Mouse (Mus musculus) neural tube, embryonic 11.5 days (tissue): ENCODE results near the gene Mpped1. TPM values are rescaled to one million over a fixed set of nuclear protein-coding genes. Genes with fewer than 3 reads are reported as not detected.

Experiments
- ATAC-seq: fragments of 200-750 bp; cut with Nextera tagmentation; 2 replicates; pipeline ENCODE4 v1.8.0; 2017; ENCODE audit warnings: moderate number of reproducible peaks, mild to moderate bottlenecking, moderate TSS enrichment, moderate library complexity; ENCODE audit not compliant: insufficient read depth, low FRiP score, low TSS enrichment
- DNase-seq: peaks from one replicate; pipeline ENCODE4 v3.0.0-alpha.2; 2015; ENCODE audit warnings: low spot score
- H3K27ac ChIP-seq: fragments of 300-500 bp; sonication (generic); 2 replicates; pipeline ENCODE4 v1.5.1; 2014; ENCODE audit warnings: low read depth, mild to moderate bottlenecking, low read length
- H3K27me3 ChIP-seq: fragments of 300-500 bp; sonication (generic); 2 replicates; pipeline ENCODE4 v1.6.1; 2014; ENCODE audit warnings: mild to moderate bottlenecking, low read length, mixed read lengths; ENCODE audit not compliant: control insufficient read depth, insufficient read depth
- H3K36me3 ChIP-seq: fragments of 300-500 bp; sonication (generic); 2 replicates; pipeline ENCODE4 v1.6.1; 2014; ENCODE audit warnings: mild to moderate bottlenecking, low read length, moderate library complexity, mixed read lengths; ENCODE audit not compliant: control insufficient read depth, insufficient read depth
- H3K4me1 ChIP-seq: fragments of 300-500 bp; sonication (generic); 2 replicates; pipeline ENCODE4 v1.6.1; 2014; ENCODE audit warnings: low read length, mixed read lengths; ENCODE audit not compliant: control insufficient read depth, insufficient read depth
- H3K4me2 ChIP-seq: fragments of 300-500 bp; sonication (generic); 2 replicates; pipeline ENCODE4 v1.6.1; 2014; ENCODE audit warnings: low read depth, mild to moderate bottlenecking, moderate library complexity
- H3K4me3 ChIP-seq: fragments of 300-500 bp; sonication (generic); 2 replicates; pipeline ENCODE4 v1.5.1; 2014; ENCODE audit warnings: low read depth, low read length
- H3K9ac ChIP-seq: fragments of 300-500 bp; sonication (generic); 2 replicates; pipeline ENCODE4 v1.6.1; 2014; ENCODE audit warnings: mild to moderate bottlenecking, low read length
- H3K9me3 ChIP-seq: fragments of 300-500 bp; sonication (generic); 2 replicates; pipeline ENCODE4 v1.6.1; 2016; ENCODE audit warnings: low read length; ENCODE audit not compliant: control insufficient read depth
- WGBS: fragments of 180-500 bp; shearing (Covaris S2); extraction: QIAGEN DNeasy Blood & Tissue Kit; methylation state at CpG from one replicate; pipeline ENCODE4 v1.1.7; 2014; 5-methylcytosine and 5-hydroxymethylcytosine counted together
- polyA plus RNA-seq: library from polyadenylated mRNA; unstranded; fragments of >200 nt; fragmentation: Nextera tagmentation; extraction: Ambion mirVana; gene quantifications from 2 replicates; pipeline ENCODE4 v1.2.1, GENCODE M21; 2014

The Mpped1 gene
- 5.1 and 5.3 TPM in 2 replicates for polyA plus RNA-seq

GRCm38 (mm10) chr15:83779387-83779786, at the start of gene Mpped1:
Mpped1 (plus strand) TSS chr15:83779467.
- WGBS, result 4% methylated on average over 18 of the region's 37 CpGs

GRCm38 (mm10) chr15:83740676-83741422, 38.4 kb upstream of the Mpped1 start:
- Histone ChIP-seq H3K27ac (0 out of 2 replicates have a peak overlapping the region, but pooled peaks have one; percentile 6), H3K4me3 (no peak overlapping the region), H3K9me3 (no peaks in the 10 kb centered on the region), H3K36me3 (no peaks in the 10 kb centered on the region), H3K4me1 (peaks cover 6% of the 10 kb centered on the region), H3K4me2 (no peak overlapping the region), H3K27me3 (no peaks in the 10 kb centered on the region), H3K9ac (peak overlapping the region; percentile 14; the same call in 1 of the 2 replicates)
- no peak for DNase-seq
- WGBS, result 34% methylated on average over 21 of the region's 21 CpGs
- no peak for ATAC-seq

More at GRCm38 (mm10) chr15:83779387-83779786, at the start of gene Mpped1:
- ATAC-seq (no peak), DNase-seq (peak; percentile 44)
- Histone ChIP-seq H3K4me1 (0 out of 2 replicates have a peak, but pooled peaks cover 3% of the 10 kb centered on the region), H3K4me2 (peak within 1 kb of the TSS; percentile 91), H3K9me3 (no peaks in the 10 kb centered on the region), H3K4me3 (peak within 1 kb of the TSS; percentile 71), H3K36me3 (no peaks in the 10 kb centered on the region), H3K9ac (peak within 1 kb of the TSS; percentile 69), H3K27ac (no peak within 1 kb of the TSS), H3K27me3 (peaks cover 17% of the 10 kb centered on the region)

DNA sequence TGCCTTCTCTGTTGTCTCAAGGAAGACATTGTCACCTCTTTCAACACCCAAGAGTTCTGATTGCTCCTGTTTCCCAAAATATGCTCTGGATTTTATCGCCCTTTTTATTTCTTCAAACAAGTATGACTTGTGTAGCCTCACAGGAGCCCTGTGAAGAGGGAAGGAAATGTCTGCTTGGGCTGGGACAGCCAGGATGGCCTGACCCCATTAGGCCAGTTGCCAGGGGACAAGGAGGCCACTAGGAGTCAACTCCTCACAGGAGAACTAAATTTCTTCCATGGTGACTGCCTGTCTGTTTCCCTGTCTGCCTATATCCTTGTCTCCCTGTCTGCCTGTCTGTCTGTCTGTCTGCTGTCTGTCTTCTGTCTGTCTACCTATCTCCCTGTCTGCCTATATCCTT, 37.2 kb upstream of the Mpped1 start:
- no peaks in the 10 kb centered on the region for H3K36me3 ChIP-seq
- no peak overlapping the region for H3K9ac ChIP-seq
- no peak overlapping the region for H3K27ac ChIP-seq
- H3K27me3 ChIP-seq, result no peaks in the 10 kb centered on the region
- H3K4me1 ChIP-seq, result peaks cover 6% of the 10 kb centered on the region
- H3K4me3 ChIP-seq, result no peak overlapping the region
- DNase-seq (no peak), ATAC-seq (no peak)
- H3K9me3 ChIP-seq, result no peaks in the 10 kb centered on the region
- 96% methylated on average over 1 of the region's 1 CpGs for WGBS
- H3K4me2 ChIP-seq, result no peak overlapping the region

DNA sequence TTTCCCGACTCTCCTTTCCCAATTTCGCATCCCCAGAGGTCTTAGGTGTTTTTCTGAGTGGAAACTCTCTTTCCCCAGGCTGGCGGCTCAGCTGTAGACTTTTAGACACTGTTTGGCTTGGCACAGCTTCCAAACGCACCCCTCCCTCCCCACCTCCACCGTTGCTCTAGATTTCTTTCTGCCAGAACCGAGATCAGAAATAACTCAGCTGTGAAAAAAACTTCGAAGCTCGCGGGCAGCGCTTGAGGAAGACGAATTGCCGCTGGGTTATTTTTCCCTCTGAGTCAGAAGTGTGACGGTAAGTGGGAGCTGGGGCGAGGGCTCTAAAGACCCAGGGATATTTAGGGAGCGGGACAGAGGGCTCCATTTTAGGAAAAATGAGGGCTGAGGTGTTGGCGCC, 33.0 kb upstream of the Mpped1 start:
- ATAC-seq (no peak), DNase-seq (no peak)
- Histone ChIP-seq H3K4me2 (no peak overlapping the region), H3K27me3 (no peaks in the 10 kb centered on the region), H3K9ac (no peak overlapping the region), H3K36me3 (no peaks in the 10 kb centered on the region), H3K4me1 (peaks cover 3% of the 10 kb centered on the region), H3K9me3 (no peaks in the 10 kb centered on the region), H3K27ac (no peak overlapping the region), H3K4me3 (no peak overlapping the region)
- WGBS, result 70% methylated on average over 16 of the region's 16 CpGs

DNA sequence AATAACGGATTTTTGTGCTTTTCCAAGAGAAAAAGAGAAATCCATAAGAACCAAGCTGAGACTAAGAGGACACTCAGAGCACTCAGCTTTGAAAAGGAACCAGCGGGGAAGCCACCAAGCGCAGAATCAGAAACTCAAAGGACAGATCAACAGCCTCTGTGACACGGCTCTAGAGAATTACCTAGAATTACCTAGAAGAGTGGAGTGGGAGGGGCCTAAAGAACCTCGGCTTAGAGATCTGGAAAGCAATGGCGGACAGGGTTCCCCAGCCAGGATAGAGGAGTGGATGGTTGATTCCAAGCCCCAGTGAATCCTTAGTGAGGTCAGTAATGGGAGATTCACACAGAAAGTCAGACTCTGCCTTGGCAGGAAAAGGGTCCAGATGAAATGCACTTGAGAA, 30.3 kb upstream of the Mpped1 start:
- H3K27me3 ChIP-seq, result no peaks in the 10 kb centered on the region
- DNase-seq (no peak), ATAC-seq (no peak)
- no peak overlapping the region for H3K4me2 ChIP-seq
- 81% methylated on average over 6 of the region's 6 CpGs for WGBS
- H3K9me3 ChIP-seq, result no peaks in the 10 kb centered on the region
- no peaks in the 10 kb centered on the region for H3K36me3 ChIP-seq
- no peaks in the 10 kb centered on the region for H3K4me1 ChIP-seq
- H3K4me3 ChIP-seq, result no peak overlapping the region
- no peak overlapping the region for H3K27ac ChIP-seq
- no peak overlapping the region for H3K9ac ChIP-seq

DNA sequence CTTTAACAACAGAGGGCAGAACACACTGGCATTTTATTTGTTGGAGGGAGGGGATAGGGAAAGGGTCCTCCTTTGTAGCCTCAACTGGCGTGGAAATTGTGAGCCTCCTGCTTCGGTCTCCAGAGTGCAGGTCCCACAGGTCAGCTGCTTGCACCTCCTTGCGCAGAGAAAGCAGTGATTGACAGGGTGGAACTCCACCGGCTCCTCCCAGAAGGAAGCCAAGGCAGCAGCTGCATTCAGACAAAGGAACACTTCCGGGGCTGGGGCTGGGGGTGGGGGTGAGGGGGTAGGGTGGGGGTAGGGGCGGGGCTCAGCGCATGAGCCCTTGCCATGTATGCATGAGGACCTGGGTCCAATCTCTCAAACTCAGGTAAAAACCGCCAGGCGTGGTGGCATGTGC, 29.8 kb upstream of the Mpped1 start:
- no peaks in the 10 kb centered on the region for H3K9me3 ChIP-seq
- H3K36me3 ChIP-seq, result no peaks in the 10 kb centered on the region
- no peaks in the 10 kb centered on the region for H3K4me1 ChIP-seq
- 60% methylated on average over 8 of the region's 9 CpGs for WGBS
- H3K9ac ChIP-seq, result no peak overlapping the region
- no peak overlapping the region for H3K4me3 ChIP-seq
- DNase-seq (no peak), ATAC-seq (no peak)
- no peak overlapping the region for H3K4me2 ChIP-seq
- H3K27ac ChIP-seq, result no peak overlapping the region
- H3K27me3 ChIP-seq, result no peaks in the 10 kb centered on the region

DNA sequence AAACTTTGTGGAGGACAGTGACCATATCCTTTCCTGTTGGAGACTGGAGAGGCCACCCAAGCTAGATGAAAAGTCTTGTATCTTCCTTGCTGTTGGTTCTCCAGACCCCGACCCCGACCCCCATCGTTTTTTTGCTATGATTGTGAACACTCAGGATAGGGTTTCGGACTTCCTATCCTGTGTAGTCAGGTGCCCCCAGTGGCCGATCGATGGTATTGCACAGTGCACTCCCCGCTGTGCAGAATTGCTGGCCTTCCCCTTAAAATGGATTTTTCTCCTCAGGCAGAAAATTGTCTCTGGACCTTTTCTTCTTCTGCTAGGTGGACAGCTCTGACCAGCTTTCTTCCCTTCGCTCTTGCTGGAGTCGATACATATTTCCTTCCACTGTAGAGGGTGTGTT, 22.5 kb upstream of the Mpped1 start:
- H3K9me3 ChIP-seq, result no peaks in the 10 kb centered on the region
- no peaks in the 10 kb centered on the region for H3K27me3 ChIP-seq
- no peak overlapping the region for H3K9ac ChIP-seq
- H3K4me1 ChIP-seq, result no peaks in the 10 kb centered on the region
- H3K4me2 ChIP-seq, result no peak overlapping the region
- H3K27ac ChIP-seq, result no peak overlapping the region
- peak; percentile 65 for DNase-seq
- 24% methylated on average over 9 of the region's 9 CpGs for WGBS
- no peak for ATAC-seq
- H3K4me3 ChIP-seq, result no peak overlapping the region
- no peaks in the 10 kb centered on the region for H3K36me3 ChIP-seq

- H3K4me1 ChIP-seq, result no peaks in the 10 kb centered on the region
- H3K4me3 ChIP-seq, result no peak overlapping the region
- no peak overlapping the region for H3K27ac ChIP-seq
- WGBS, result 14% methylated on average over 4 of the region's 4 CpGs
- DNase-seq (no peak), ATAC-seq (no peak)
- H3K4me2 ChIP-seq, result no peak overlapping the region
- no peaks in the 10 kb centered on the region for H3K36me3 ChIP-seq
- H3K9ac ChIP-seq, result no peak overlapping the region
- H3K9me3 ChIP-seq, result no peaks in the 10 kb centered on the region
- H3K27me3 ChIP-seq, result no peaks in the 10 kb centered on the region
Measured at GRCm38 (mm10) chr15:83758958-83759357, 20.3 kb upstream of the Mpped1 start.

DNA sequence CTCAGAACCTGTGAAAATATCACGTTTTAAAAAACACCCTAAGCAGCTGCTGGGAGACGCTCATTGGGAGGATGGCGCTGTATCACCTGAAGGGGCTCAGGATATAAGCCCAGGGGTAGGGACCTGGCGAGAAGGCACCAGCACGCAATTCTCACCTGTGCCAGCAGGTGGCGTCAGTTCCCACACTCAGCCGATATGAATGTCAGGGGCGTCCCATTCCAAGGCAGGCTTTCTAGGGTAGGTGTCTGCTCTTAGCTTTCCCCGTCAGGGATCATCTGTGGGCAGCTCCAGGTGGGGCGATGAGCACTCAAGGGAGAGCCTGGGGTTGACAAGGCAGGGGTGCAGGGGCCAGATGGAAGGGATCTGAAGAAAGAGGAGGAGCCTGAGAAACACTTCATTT, 18.6 kb upstream of the Mpped1 start:
- no peaks in the 10 kb centered on the region for H3K27me3 ChIP-seq
- no peak overlapping the region for H3K9ac ChIP-seq
- no peaks in the 10 kb centered on the region for H3K36me3 ChIP-seq
- DNase-seq, result peak; percentile 76
- no peaks in the 10 kb centered on the region for H3K4me1 ChIP-seq
- H3K9me3 ChIP-seq, result no peaks in the 10 kb centered on the region
- WGBS, result 7% methylated on average over 10 of the region's 10 CpGs
- no peak overlapping the region for H3K4me3 ChIP-seq
- H3K4me2 ChIP-seq, result no peak overlapping the region
- no peak overlapping the region for H3K27ac ChIP-seq
- ATAC-seq, result no peak
